Mouse (Mus musculus) liver, embryonic 14.5 days (tissue): ENCODE results near the gene Zfp316. TPM values are rescaled to one million over a fixed set of nuclear protein-coding genes. Genes with fewer than 3 reads are reported as not detected.

Experiments used
- ATAC-seq: fragments of 200-750 bp; cut with Nextera tagmentation; 2 replicates; pipeline ENCODE4 v1.8.0; 2017; ENCODE audit warnings: moderate number of reproducible peaks, mild to moderate bottlenecking, moderate library complexity; ENCODE audit not compliant: insufficient read depth
- DNase-seq, 3 experiments: peaks; one replicate each; pipeline ENCODE4 v3.0.0-alpha.2; 2012 to 2013; ENCODE audit warnings: low read depth in 3 of 3, low spot score in 3 of 3
- H3K27ac ChIP-seq: fragments of 300-500 bp; sonication (generic); 2 replicates; pipeline ENCODE4 v1.5.1; 2014; ENCODE audit warnings: moderate library complexity, mild to moderate bottlenecking, control low read depth, inconsistent platforms
- H3K27me3 ChIP-seq: fragments of 300-500 bp; sonication (generic); 2 replicates; pipeline ENCODE4 v1.6.1; 2014; ENCODE audit warnings: mild to moderate bottlenecking, low read length, moderate library complexity; ENCODE audit not compliant: control insufficient read depth, insufficient read depth
- H3K36me3 ChIP-seq: fragments of 300-500 bp; sonication (generic); replicated peaks from 2 replicates; pipeline ENCODE4 v1.6.1; 2014; ENCODE audit warnings: low read depth; ENCODE audit not compliant: control insufficient read depth, insufficient read depth
- H3K4me1 ChIP-seq, 2 experiments: fragments of 200-500 bp in 1 of 2; fragments of 300-500 bp in 1 of 2; sonication (generic) in 1 of 2; replicated peaks; 2 replicates each; pipeline ENCODE4 v1.6.1; 2012 to 2014; ENCODE audit warnings: antibody characterized with exemption in 1 of 2, inconsistent platforms in 1 of 2, low read length in 1 of 2; ENCODE audit not compliant: control insufficient read depth in 2 of 2, insufficient read depth in 2 of 2
- H3K4me2 ChIP-seq: fragments of 300-500 bp; sonication (generic); 2 replicates; pipeline ENCODE4 v1.6.1; 2014; ENCODE audit warnings: low read depth, mild to moderate bottlenecking, control low read depth, moderate library complexity
- H3K4me3 ChIP-seq, 2 experiments: fragments of 200-500 bp in 1 of 2; fragments of 300-500 bp in 1 of 2; sonication (generic) in 1 of 2; 2 replicates each; pipeline ENCODE4 v1.5.1; 2012 to 2014; ENCODE audit warnings: low read depth in 2 of 2, low read length in 2 of 2, mild to moderate bottlenecking in 2 of 2, control low read depth in 1 of 2, inconsistent platforms in 1 of 2, moderate library complexity in 1 of 2; ENCODE audit not compliant: insufficient read depth in 1 of 2
- H3K9ac ChIP-seq: fragments of 300-500 bp; sonication (generic); replicated peaks from 2 replicates; pipeline ENCODE4 v1.6.1; 2014; ENCODE audit warnings: mild to moderate bottlenecking, control low read depth, moderate library complexity
- H3K9me3 ChIP-seq: fragments of 300-500 bp; sonication (generic); 2 replicates; pipeline ENCODE4 v1.6.1; 2016; ENCODE audit warnings: low read length, mixed read lengths; ENCODE audit not compliant: control insufficient read depth
- CTCF ChIP-seq: IDR thresholded peaks from 2 replicates; pipeline ENCODE4 v1.5.1; 2016; ENCODE audit warnings: antibody characterized with exemption, low read depth, control low read depth
- EP300 ChIP-seq: IDR thresholded peaks from 2 replicates; pipeline ENCODE4 v1.6.1; 2016; ENCODE audit warnings: antibody characterized with exemption, low read depth
- WGBS: fragments of 180-500 bp; shearing (Covaris S2); extraction: QIAGEN DNeasy Blood & Tissue Kit; methylation state at CpG from one replicate; pipeline ENCODE4 v1.1.7; 2014; ENCODE audit not compliant: insufficient replicate concordance; 5-methylcytosine and 5-hydroxymethylcytosine counted together
- polyA plus RNA-seq, 2 experiments: library from polyadenylated mRNA; depleted of rRNA in 1 of 2; stranded (reverse) in 1 of 2; unstranded in 1 of 2; fragments of >200 nt; fragmentation: Nextera tagmentation in 1 of 2; extraction: Ambion mirVana in 1 of 2; gene quantifications; 2 replicates each; pipeline versions ENCODE4 v1.2.1 to v1.2.3; 2012 to 2014

Zfp316 gene
- polyA plus RNA-seq (2012; rRNA removed) (0.28 and 0.33 TPM in 2 replicates), polyA plus RNA-seq (2014; fragmentation: Nextera tagmentation; extraction: Ambion mirVana) (0.05 and 0.10 TPM in 2 replicates)

- Histone ChIP-seq H3K4me1 (0 out of 4 replicates have a peak, but pooled peaks cover 0 to 3% of the 10 kb centered on the region in 2 experiments), H3K27me3 (no peaks in the 10 kb centered on the region; the same call in 1 of the 2 replicates), H3K27ac (no peak within 1 kb of the TSS), H3K9ac (peak within 1 kb of the TSS; percentile 42), H3K9me3 (no peaks in the 10 kb centered on the region), H3K4me2 (peak within 1 kb of the TSS; percentile 59), H3K4me3 (peak within 1 kb of the TSS; percentile 57 to 67), H3K36me3 (no peaks in the 10 kb centered on the region)
- no peak for DNase-seq
- ATAC-seq: peak; percentile 47; the same call in 1 of the 2 replicates
- TF ChIP-seq CTCF (no peak), EP300 (no peak)
- under 1% methylated on average over 78 of the region's 79 CpGs for WGBS
Measured at GRCm38 (mm10) chr5:143269363-143270150, at the start of gene Zfp316. TSS of gene Zfp316 (minus strand) at chr5:143270022.

GRCm38 (mm10) chr5:143317288-143317610, 47.4 kb upstream of the Zfp316 start:
- no peak overlapping the region for H3K27ac ChIP-seq
- no peak for ATAC-seq

GRCm38 (mm10) chr5:143316605-143317287, 46.9 kb upstream of the Zfp316 start:
- H3K27me3 ChIP-seq: no peaks in the 10 kb centered on the region
- H3K9ac ChIP-seq: no peak overlapping the region
- TF ChIP-seq CTCF: no peak
- TF ChIP-seq EP300: no peak
- no peak overlapping the region for H3K4me2 ChIP-seq
- H3K36me3 ChIP-seq: peaks cover 12% of the 10 kb centered on the region
- ATAC-seq: no peak
- H3K27ac ChIP-seq: no peak overlapping the region
- H3K4me1 ChIP-seq: peaks cover 3 to 6% of the 10 kb centered on the region in 2 experiments; a peak in 3 of 4 replicates
- DNase-seq: no peak
- WGBS: 86% methylated on average over 5 of the region's 5 CpGs
- no peak overlapping the region for H3K4me3 ChIP-seq
- no peaks in the 10 kb centered on the region for H3K9me3 ChIP-seq

More at GRCm38 (mm10) chr5:143317288-143317610, 47.4 kb upstream of the Zfp316 start:
- H3K9me3 ChIP-seq: no peaks in the 10 kb centered on the region
- H3K9ac ChIP-seq: no peak overlapping the region
- DNase-seq: no peak
- TF ChIP-seq CTCF (no peak), EP300 (no peak)
- 77% methylated on average over 8 of the region's 8 CpGs for WGBS
- H3K36me3 ChIP-seq: peaks cover 13% of the 10 kb centered on the region
- no peak overlapping the region for H3K4me3 ChIP-seq
- no peaks in the 10 kb centered on the region for H3K27me3 ChIP-seq
- H3K4me1 ChIP-seq: peaks cover 3 to 6% of the 10 kb centered on the region in 2 experiments; a peak in 3 of 4 replicates
- H3K4me2 ChIP-seq: no peak overlapping the region

- ATAC-seq (peak; percentile 4; the same call in 1 of the 2 replicates), DNase-seq (no peak)
- WGBS: 18% methylated on average over 8 of the region's 8 CpGs
- H3K9ac ChIP-seq: no peak overlapping the region
- H3K4me3 ChIP-seq: peak overlapping the region in 1 of 2 experiments; percentile 75; a peak in 2 of 4 replicates
- H3K27me3 ChIP-seq: no peaks in the 10 kb centered on the region
- H3K9me3 ChIP-seq: no peaks in the 10 kb centered on the region
- H3K4me1 ChIP-seq: peaks cover 3 to 10% of the 10 kb centered on the region in 2 experiments; a peak in 3 of 4 replicates
- TF ChIP-seq EP300 (no peak), CTCF (no peak)
- peaks cover 14% of the 10 kb centered on the region for H3K36me3 ChIP-seq
- no peak overlapping the region for H3K27ac ChIP-seq
- H3K4me2 ChIP-seq: peak overlapping the region; percentile 53
Measured at GRCm38 (mm10) chr5:143315514-143315888, 45.7 kb upstream of the Zfp316 start.
